Mouse (Mus musculus): ENCODE measurements at regions not wholly inside any gene's neighbourhood (a gene's known extent, or its start where the extent isn't known, plus 50 kb on each side); places are given as distances from the start of the nearest gene placed in this dataset.
A peak's percentile ranks its signal among the peaks of the same experiment; 100 is the strongest.

DNA sequence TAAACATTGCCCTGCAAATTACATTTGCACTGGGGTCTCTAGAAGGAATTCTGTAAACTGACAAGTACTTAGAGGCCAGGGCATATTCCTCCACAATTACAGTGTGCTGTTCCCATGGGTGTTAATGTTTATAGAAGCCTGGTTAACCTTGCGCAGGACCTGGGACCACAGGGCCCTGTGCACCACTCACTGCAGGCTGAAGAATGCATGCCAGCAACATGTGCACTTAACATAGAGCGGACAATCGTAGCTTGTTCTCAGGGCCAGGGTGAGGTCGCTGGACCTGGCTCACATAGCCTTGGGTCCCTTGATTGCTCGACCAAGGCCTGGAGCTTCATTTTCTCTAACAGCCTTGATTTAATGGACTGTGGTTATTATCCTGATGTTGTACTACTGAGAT, 168.8 kb downstream of the Hs3st3b1 start:
- no peak for DNase-seq (ENCODE audit: low spot score in 2 of 2)

DNA sequence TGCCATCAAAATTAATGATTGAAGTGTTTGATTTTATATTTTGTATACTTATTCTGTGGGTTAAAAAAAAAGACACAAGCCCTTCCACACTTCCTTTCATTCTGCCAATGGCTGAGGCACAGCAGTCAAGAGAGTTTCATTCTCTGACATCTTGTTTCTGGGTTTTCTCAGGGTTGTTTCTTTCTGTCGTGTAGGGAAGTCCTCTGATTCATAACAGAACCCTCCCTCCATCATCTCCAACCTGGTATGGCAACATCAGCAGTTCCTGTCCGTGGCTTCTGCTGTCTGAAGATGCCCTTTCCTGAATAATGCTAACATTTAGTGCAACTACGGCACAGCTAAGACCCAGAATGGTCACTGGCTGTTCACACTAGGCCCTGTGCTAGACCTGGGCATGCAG, 167.3 kb downstream of the Hs3st3b1 start:
- no peak for DNase-seq (ENCODE audit: low spot score in 2 of 2)

DNA sequence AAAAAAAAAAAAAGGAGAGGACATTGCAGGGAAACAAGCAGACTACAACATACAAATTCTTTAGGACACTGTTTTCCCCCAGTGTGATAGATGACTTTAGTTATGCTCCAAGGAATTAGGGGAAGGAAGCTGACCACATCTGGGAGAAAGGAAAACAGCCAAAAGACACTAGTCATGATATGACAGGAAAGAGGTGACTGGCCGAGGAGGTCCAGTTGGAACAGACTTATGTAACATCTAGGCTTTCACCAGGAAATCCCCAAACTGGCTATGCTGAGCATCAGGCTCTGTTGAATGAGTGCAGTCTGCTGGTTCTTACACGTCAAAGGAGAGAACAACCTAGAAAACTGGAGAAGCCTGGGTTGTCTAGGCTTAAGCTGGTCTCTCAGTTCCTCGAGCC, 163.8 kb downstream of the Hs3st3b1 start:
- no peak for DNase-seq (ENCODE audit: low spot score in 2 of 2)

DNA sequence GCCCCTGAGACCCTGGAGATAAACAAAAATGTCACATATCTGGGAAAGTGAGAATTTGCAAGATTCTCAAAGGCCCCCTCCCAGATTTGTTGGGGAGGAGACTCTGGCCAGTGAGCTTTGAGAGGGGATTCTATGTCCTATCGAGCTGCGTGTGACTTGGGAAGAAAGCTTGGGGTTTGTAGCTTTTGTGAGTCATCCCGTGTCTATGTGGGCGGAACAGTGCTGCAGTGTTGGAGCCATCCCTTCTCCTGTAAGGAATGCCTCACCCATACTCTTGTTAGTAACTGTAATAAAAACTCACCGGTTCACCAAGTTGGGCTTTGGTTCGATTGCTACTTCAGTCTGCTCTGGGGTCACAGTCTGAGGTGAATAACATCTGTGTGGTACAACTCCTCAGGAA, 160.5 kb downstream of the Hs3st3b1 start:
- no peak for DNase-seq (ENCODE audit: low spot score in 2 of 2)

DNA sequence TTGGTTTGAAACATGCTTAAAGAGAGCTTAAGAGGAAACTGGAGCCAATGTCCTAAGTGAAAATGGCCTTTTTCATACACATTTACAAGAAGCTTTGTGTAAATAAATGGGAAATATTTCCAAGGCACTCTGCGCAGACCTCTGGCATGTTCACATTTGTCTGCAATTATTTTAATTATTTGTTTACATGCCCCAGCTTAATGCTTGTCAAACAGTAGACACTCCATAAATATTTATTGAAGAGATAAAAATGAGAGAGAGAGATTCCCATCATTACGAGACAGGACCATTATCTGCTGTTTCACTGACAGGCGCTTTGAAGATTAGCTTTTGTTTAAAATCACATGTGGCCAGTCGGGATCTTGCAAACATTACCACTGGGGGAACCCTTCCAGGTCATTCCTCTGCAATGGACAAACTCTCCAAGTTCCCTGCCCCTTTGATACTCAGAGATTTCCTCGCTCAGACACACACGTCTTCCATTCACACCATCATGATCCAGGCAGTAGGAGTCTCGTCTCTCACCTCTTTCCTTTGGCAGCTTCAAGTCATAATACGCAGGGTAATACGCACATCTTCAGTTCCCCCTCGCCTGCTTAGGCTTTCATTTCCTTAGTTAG, 154.3 kb downstream of the Hs3st3b1 start:
- no peak for DNase-seq (ENCODE audit: low spot score in 2 of 2)

DNA sequence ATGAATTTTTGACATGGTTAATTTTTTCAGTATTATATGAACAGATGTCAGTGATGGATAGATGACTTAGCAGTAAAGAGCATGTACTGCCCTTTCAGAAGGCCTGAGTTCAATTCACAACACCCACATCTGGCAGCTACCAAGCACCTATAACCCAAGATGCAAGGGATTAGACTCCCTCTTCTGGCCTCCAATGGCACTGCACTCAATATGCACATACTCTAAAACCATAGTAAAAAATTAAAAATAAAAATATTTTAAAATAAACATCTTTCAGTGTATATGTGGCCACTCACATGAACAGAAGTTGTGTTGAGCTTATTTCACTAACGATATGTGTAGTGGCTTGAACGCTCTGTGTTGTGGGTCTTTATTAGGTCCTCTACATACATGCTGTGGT, 152.4 kb downstream of the Hs3st3b1 start:
- no peak for DNase-seq (ENCODE audit: low spot score in 2 of 2)

DNA sequence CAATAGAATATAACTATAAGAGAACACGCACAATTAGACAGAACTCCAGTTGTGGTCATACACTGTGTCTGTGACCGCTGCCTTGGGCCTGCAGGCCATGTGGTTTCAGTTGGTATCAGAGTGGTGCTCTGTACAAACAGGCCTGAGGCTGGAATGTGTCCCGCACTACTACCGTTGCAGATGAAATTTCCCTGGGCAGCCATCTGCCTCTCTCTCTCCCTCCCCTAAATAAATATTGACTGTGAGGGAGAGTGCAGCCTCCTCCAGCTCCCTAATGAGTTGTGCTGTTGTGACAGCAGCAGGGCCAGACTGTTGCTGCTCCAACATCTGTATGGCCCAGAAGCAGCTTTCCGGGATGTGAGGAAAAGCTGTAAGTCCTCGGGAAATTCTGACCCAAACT, 146.7 kb downstream of the Hs3st3b1 start:
- no peak for DNase-seq (ENCODE audit: low spot score in 2 of 2)

DNA sequence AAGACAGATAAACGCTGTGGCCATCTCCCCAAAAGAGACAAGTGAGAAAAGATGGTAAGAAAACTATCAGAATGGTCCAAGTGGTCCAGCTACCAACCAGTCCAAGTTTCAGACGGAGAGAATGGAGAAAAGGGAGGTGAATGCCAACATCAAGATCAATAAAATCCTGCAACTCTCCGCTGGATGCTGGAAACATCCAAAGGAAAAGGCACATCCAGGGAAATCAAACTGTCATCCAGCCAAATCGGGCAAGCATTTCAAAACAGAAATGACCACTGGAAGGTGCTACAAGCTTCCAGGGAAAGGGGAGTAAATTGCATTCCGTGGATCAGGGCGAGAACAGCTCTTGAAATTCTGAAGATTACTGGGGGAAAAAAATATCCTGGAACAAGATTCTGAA, 142.7 kb downstream of the Hs3st3b1 start:
- peak in 1 of 2 experiments; percentile 27 for DNase-seq (ENCODE audit: low spot score in 2 of 2)

DNA sequence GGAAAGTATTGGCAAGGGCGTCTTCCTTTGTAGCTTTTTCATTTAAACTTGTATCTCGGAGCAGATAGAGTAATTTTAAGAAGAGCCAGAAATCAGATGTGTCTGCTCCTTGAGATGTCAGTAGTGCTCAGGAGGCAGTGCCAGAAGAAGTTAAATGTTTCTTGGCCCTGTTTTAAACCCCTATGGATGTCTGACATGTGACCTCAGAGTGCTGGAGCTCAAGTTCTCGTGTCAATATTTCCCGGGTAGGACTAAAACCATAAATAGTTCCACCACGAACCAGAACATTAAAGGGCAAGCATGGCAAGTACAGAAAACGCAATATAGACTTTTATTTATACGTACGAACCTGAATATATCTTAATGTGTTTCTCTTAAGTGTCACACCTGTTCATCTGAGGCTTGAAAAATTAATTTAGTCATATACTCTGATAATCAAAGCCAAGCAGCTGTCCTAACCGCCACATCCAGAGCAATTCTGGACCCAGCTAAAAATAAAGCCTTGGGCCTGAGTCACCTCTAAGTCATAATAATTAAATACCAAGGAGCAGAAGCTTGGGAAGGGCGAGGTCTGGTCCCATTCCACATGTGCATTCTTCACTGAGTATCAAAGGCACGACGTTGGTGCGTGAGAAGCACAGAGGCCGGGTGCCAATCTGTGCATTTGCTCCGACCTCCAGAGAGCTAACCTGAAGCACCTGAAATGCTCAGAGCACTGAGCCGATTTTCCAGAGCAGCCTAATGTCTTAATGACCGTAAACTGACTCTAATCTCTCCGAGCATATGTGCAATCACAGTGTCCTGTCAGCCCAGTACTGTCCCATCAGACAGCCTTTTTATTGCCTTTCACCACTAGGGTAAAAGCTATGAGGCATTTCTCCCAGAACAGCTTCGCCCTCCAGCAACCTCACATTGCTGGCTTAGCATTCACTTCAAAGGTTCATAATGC, 139.8 kb downstream of the Hs3st3b1 start:
- DNase-seq (ENCODE audit: low spot score in 2 of 2): no peak

DNA sequence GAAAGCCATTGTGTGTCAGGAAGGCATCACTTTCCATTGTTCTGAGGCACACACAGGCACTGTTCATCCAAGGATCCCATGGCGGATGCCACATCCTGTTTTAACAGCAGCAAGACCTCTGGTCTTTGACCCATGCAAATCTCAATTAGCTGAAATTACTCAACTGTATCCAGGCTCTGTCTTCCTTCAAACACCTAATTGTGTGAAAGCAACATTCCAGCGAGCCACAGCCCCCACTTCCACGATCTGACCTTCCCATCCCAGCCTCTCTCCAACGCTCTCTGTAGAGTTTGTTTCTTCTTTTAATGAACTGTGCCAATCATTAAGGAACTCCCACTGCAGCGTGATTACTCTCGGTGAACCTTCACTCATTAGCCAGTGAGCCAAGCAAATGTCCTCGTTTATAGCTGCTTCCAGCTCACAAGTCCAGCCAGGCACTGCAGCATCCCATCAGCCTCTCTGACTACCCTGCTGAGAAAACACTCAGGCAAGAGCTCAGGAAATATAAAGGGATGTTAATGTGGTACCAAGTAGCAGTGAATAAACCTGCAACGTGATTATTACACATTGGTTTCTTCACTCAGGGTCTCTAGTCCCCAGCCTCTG, 136.7 kb downstream of the Hs3st3b1 start:
- DNase-seq (ENCODE audit: low spot score in 2 of 2): no peak

DNA sequence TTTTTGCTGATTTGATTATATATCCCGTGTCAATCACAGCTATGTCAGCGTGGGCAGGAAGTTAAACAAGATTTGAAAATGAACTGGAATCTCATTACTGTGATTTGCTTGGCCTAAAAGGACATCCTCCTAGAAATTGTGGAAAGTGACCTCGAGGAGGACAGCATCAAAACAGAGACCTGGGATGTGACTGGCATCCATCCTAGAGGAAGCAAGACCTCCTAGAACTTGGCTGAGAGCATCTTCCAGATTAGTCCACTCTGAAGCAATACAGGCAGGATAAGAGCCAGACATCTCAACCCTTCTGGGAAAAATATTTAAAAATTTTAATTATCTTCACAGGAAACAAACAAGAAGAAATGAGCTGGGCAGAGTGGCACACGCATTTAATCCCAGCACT, 136.1 kb downstream of the Hs3st3b1 start:
- peak in 1 of 2 experiments; percentile 7 for DNase-seq (ENCODE audit: low spot score in 2 of 2)

DNA sequence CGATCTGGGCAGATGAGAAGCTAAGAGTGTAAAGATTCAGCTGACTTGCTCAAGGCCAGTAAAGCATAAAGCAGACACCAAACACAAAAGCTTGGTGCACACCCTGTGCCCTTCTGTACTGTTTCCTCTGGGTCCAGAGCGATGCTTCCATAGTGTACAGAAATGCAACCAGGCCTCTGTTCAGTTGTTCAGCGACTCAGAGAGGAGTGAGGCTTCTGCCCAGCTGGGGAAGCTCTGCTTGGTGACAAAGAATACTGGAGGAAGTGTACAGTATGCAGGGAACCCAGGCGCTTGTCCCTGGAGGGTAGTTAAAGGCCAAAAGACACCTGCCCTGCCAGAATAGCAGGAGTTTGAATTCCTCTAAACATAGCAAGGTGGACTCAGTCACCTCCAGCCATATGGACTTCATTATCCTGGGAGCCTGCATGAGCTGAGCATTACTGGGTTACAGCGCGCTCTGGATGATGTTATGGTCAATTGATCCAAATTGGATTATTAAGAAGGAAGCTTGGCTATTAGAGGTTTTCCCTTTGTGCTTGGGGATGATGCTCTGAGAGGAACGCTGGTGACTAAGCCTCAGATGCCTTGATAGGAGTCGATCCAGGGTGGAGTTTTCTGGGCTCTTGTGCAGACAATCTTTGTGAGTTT, 132.5 kb downstream of the Hs3st3b1 start:
- DNase-seq (ENCODE audit: low spot score in 2 of 2): no peak

DNA sequence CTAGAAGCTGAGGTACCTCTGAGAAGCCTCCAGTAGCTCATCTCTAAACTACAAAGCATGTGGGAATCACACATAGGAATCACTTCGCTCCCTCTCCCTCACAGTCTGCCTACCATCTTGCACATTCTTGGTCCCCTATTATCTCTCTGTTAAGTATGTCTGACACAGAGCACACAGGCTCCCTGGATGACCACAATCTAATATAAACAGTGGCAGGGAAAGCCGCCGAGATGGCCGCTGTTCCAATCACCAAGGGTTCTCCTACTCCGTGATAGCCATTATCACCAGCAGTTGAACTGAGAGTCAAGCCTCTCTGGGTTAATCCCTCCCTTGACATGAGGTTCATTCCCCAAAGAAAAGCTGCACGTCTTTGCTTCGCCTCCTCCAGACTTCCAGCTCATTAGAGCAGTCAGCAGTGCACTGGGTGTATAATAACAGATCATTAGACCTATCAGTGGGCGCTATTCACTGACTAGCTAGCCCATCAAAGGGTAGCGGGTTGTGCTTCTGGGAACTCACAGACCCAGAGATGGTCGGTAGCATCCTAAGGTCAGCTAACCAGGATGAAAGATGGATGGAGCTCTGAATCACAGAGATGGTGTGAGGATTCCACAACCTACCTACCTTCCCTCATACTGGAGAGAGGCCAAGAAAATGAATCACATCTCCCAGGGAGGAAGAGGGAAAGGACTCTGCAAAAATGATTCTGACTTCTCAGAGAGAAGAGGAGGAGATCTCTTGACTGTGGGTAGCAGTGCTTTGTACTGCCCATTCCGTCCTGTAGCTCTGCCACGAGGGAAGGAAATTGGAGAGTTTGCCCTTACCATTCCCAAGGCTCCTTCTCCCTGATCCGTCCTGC, 130.9 kb downstream of the Hs3st3b1 start:
- DNase-seq (ENCODE audit: low spot score in 2 of 2): peak in 1 of 2 experiments; percentile 15

DNA sequence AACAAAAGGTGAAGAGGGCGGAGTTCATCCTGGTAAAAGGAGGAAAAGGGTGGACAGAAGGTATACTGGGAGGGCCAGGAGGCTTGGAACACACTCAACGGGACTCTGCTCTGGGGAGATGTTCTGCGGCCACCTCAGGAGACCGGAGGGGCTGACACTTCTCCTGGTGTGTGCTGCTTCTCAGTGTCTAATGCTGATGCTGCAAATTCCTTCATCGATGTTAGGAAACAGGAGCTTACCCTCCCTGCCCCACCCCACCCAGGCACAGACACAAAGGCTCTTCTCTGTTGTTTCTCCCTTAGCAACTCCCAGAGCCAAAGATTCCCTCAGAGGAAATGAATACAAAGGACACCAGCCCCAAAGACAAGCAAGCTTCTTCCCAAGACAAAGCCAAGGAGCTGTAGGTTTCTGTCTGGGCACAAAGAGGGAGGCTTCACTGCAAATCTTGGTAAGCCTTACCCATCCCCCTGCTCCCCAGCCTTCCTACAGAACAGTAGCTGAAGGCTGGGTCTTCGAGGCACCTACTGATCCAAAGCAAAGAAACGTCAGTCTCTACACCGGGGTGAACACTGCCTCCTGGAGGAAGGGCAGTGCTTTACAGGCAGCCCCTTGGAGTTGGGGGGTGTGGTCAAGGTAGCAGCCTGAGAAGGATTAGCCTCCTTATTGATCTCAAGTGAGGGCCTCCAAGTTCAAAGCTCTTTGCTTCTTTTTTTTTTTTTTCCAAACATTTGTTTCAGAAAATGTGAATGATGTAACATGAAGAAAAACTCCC, 128.2 kb downstream of the Hs3st3b1 start:
- no peak for DNase-seq (ENCODE audit: low spot score in 2 of 2)

DNA sequence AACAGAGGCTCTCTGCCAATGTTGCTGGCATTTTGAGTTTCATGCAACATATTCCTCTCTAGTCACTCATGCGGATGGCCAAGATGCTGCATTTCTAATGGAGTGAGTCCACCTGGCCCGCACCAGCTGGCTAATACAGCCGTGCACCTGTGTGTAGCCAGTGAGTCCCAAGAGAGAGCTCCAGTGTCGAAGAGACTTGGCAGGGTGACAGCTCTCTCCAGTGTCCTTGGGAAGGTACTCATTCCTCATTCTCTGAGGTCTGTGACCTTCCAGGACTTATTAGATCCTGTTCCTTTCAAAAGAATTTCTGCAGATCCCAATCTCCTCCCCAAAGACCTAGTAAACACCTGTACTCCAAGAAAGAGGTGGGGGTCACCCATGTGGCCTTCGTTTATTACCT, 109.9 kb downstream of the Hs3st3b1 start:
- no peak for DNase-seq (ENCODE audit: low spot score in 2 of 2)

DNA sequence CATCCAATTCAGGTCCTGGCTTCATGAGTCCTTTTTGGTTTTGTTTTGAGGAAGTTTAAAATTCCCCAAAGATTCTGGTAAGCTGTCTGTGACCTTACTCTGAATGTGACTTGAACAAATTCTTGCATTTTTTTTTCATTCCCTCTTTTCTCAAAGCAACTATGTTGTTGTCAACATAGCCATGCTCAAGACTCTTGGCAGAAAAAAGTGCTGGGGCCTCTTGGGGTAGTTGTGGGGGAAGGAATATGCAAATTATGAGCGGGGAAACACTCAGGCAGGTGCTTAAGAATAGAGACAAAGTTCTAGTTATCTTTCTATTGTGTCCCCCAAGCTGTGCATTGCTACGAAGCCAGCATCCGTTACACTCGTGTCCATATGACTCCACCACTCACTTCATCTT, 99.2 kb downstream of the Hs3st3b1 start:
- no peak for DNase-seq (ENCODE audit: low spot score in 2 of 2)

DNA sequence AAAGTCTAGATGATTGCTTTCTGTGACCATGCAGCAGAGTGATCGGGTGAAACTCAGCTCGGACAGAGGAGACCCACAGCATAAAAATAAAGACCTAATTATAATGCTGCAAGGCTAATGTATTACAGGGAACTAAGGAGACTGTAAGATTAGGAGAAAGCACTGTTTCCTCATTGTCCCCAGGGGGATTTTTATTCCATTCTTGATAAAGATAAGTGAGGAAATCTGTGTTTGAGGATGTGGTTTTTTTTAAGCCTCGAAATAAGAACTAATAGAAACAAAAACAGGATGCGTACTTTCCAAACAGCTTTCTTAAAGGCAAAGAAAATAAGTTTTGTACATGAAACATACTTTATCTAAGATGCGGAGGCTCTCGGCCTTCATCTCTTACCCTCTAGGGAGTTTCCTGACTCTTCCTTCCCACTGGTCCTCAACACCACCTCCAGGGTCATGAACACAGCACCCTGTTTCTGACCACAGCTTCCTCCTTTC, 94.8 kb downstream of the Hs3st3b1 start:
- DNase-seq (ENCODE audit: low spot score in 2 of 2): no peak

DNA sequence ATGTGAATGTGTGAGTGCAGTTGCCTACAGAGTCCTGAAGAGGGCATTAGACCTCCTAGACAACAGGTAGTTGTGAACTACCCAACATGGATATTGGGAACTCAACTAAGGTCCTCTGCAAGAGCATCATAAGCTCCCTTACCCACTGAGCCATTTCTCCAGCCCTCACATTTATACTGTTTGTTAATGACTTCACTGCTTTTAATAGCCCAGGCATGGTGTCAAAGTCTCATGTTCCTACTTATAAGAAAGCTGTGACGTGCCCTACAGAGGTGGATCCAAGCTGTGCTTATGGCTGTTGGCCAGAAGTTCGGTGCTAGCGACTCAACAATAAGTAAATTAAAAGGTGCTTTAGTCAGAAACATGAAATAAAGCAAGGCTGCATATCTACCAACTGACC, 88.6 kb downstream of the Hs3st3b1 start:
- no peak for DNase-seq (ENCODE audit: low spot score in 2 of 2)

DNA sequence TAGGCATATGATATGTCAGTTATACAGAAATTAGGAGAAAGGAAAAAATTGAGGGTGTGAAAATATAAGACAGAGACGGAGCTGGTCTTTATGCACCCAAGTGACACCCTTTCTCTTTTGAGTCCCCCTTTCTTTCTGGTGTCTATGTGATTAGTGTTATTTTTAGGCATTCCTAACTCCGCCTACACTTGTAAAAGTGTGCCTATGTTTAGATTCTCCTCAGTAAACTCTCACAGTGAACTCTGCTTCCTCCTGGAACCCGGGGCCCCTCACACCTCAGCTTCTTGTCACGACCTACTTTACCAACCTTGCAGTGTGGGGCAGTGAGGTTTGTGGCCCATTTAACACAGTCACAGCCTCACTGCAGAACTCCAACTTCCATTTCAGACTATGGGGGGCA, 88.0 kb downstream of the Hs3st3b1 start:
- no peak for DNase-seq (ENCODE audit: low spot score in 2 of 2)

DNA sequence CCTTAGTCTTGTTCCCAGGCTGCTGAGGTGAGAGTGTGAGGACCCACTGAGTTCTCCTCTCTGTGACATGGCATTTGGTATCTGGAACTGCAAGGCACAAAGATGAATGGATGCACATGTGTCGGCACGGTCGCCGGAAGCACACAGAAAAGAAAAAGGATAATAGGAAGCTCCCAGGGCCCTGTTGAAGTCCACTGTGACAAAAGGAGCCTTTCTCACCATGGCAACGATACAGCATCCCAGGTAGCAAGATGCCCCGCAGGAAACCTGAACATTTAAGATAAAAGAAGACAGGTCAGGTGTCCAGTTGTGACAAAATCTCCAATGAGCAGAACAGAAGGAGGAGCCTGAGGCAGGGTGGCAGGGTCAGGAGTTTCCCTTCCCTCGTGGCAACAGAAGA, 87.5 kb downstream of the Hs3st3b1 start:
- DNase-seq (ENCODE audit: low spot score in 2 of 2): no peak
